Mouse (Mus musculus) lung, embryonic 15.5 days (tissue): ENCODE measurements at regions not wholly inside any gene's neighbourhood (a gene's known extent, or its start where the extent isn't known, plus 50 kb on each side); places are given as distances from the start of the nearest gene placed in this dataset.

Experiments used
- ATAC-seq: fragments of 200-750 bp; cut with Nextera tagmentation; 2 replicates; pipeline ENCODE4 v1.8.0; 2017; ENCODE audit warnings: moderate number of reproducible peaks, borderline replicate concordance; ENCODE audit not compliant: low FRiP score, low TSS enrichment; ENCODE audit errors: extremely low read depth
- H3K27ac ChIP-seq: fragments of 300-500 bp; sonication (generic); 2 replicates; pipeline ENCODE4 v1.5.1; 2015; ENCODE audit warnings: moderate library complexity, mild to moderate bottlenecking, inconsistent platforms
- H3K27me3 ChIP-seq: fragments of 300-500 bp; sonication (generic); 2 replicates; pipeline ENCODE4 v1.6.1; 2015; ENCODE audit warnings: inconsistent platforms
- H3K36me3 ChIP-seq: fragments of 300-500 bp; sonication (generic); 2 replicates; pipeline ENCODE4 v1.6.1; 2015; ENCODE audit warnings: inconsistent platforms
- H3K4me1 ChIP-seq: fragments of 300-500 bp; sonication (generic); 2 replicates; pipeline ENCODE4 v1.6.1; 2015; ENCODE audit warnings: inconsistent platforms
- H3K4me2 ChIP-seq: fragments of 300-500 bp; sonication (generic); 2 replicates; pipeline ENCODE4 v1.6.1; 2015; ENCODE audit warnings: inconsistent platforms, mild to moderate bottlenecking, moderate library complexity
- H3K4me3 ChIP-seq: fragments of 300-500 bp; sonication (generic); 2 replicates; pipeline ENCODE4 v1.5.1; 2015; ENCODE audit warnings: mild to moderate bottlenecking, inconsistent platforms
- H3K9ac ChIP-seq: fragments of 300-500 bp; sonication (generic); 2 replicates; pipeline ENCODE4 v1.6.1; 2015; ENCODE audit warnings: inconsistent platforms
- H3K9me3 ChIP-seq: fragments of 300-500 bp; sonication (generic); 2 replicates; pipeline ENCODE4 v1.6.1; 2016; ENCODE audit warnings: inconsistent platforms
- WGBS: fragments of 180-500 bp; shearing (Covaris S2); methylation state at CpG from one replicate; pipeline ENCODE4 v1.1.7; 2015; 5-methylcytosine and 5-hydroxymethylcytosine counted together

- H3K4me1 ChIP-seq: no peaks in the 10 kb centered on the region
- H3K36me3 ChIP-seq: no peaks in the 10 kb centered on the region
- ATAC-seq: no peak
- H3K9ac ChIP-seq: no peak overlapping the region
- no peaks in the 10 kb centered on the region for H3K27me3 ChIP-seq
- no peaks in the 10 kb centered on the region for H3K9me3 ChIP-seq
- H3K4me2 ChIP-seq: no peak overlapping the region
- no peak overlapping the region for H3K27ac ChIP-seq
- no peak overlapping the region for H3K4me3 ChIP-seq
These were observed 160.4 kb upstream of the AI593442 start for GRCm38 (mm10) chr9:52839996-52840395.

- Histone ChIP-seq H3K9me3 (no peaks in the 10 kb centered on the region), H3K9ac (no peak overlapping the region), H3K27ac (no peak overlapping the region), H3K27me3 (no peaks in the 10 kb centered on the region), H3K4me3 (no peak overlapping the region), H3K4me2 (no peak overlapping the region), H3K36me3 (no peaks in the 10 kb centered on the region), H3K4me1 (no peaks in the 10 kb centered on the region)
- WGBS: 81% methylated on average over 6 of the region's 6 CpGs
- no peak for ATAC-seq
These were observed 156.6 kb upstream of the AI593442 start for GRCm38 (mm10) chr9:52836151-52836630.

GRCm38 (mm10) chr9:52835481-52836150 lies 156.0 kb upstream of the AI593442 start:
- H3K4me2 ChIP-seq: no peak overlapping the region
- H3K36me3 ChIP-seq: no peaks in the 10 kb centered on the region
- no peak overlapping the region for H3K27ac ChIP-seq
- no peak overlapping the region for H3K9ac ChIP-seq
- H3K4me3 ChIP-seq: no peak overlapping the region
- WGBS: 73% methylated on average over 8 of the region's 8 CpGs
- no peaks in the 10 kb centered on the region for H3K27me3 ChIP-seq
- H3K4me1 ChIP-seq: no peaks in the 10 kb centered on the region
- ATAC-seq: no peak
- H3K9me3 ChIP-seq: no peaks in the 10 kb centered on the region

GRCm38 (mm10) chr9:52826781-52827180 lies 147.2 kb upstream of the AI593442 start:
- no peak for ATAC-seq
- Histone ChIP-seq H3K4me3 (no peak overlapping the region), H3K9me3 (no peaks in the 10 kb centered on the region), H3K27me3 (no peaks in the 10 kb centered on the region), H3K9ac (no peak overlapping the region), H3K4me1 (no peaks in the 10 kb centered on the region), H3K27ac (no peak overlapping the region), H3K36me3 (no peaks in the 10 kb centered on the region), H3K4me2 (no peak overlapping the region)
- WGBS: 84% methylated on average over 1 of the region's 1 CpGs

GRCm38 (mm10) chr9:52816309-52816708 lies 136.7 kb upstream of the AI593442 start:
- Histone ChIP-seq H3K27me3 (no peaks in the 10 kb centered on the region), H3K27ac (no peak overlapping the region), H3K9ac (no peak overlapping the region), H3K36me3 (no peaks in the 10 kb centered on the region), H3K4me2 (no peak overlapping the region), H3K4me3 (no peak overlapping the region), H3K9me3 (no peaks in the 10 kb centered on the region), H3K4me1 (no peaks in the 10 kb centered on the region)
- no peak for ATAC-seq
- WGBS: 76% methylated on average over 4 of the region's 4 CpGs

GRCm38 (mm10) chr9:52802969-52803368 lies 123.4 kb upstream of the AI593442 start:
- no peaks in the 10 kb centered on the region for H3K27me3 ChIP-seq
- 90% methylated on average over 13 of the region's 13 CpGs for WGBS
- no peak overlapping the region for H3K4me3 ChIP-seq
- no peak overlapping the region for H3K27ac ChIP-seq
- no peaks in the 10 kb centered on the region for H3K36me3 ChIP-seq
- H3K4me2 ChIP-seq: no peak overlapping the region
- no peak overlapping the region for H3K9ac ChIP-seq
- no peaks in the 10 kb centered on the region for H3K9me3 ChIP-seq
- no peak for ATAC-seq
- no peaks in the 10 kb centered on the region for H3K4me1 ChIP-seq

GRCm38 (mm10) chr9:52801801-52802200 lies 122.2 kb upstream of the AI593442 start:
- ATAC-seq: no peak
- no peaks in the 10 kb centered on the region for H3K27me3 ChIP-seq
- no peaks in the 10 kb centered on the region for H3K9me3 ChIP-seq
- WGBS: 80% methylated on average over 5 of the region's 5 CpGs
- no peak overlapping the region for H3K27ac ChIP-seq
- no peak overlapping the region for H3K9ac ChIP-seq
- H3K4me3 ChIP-seq: no peak overlapping the region
- no peaks in the 10 kb centered on the region for H3K4me1 ChIP-seq
- H3K36me3 ChIP-seq: no peaks in the 10 kb centered on the region
- H3K4me2 ChIP-seq: no peak overlapping the region

- Histone ChIP-seq H3K9me3 (no peaks in the 10 kb centered on the region), H3K36me3 (no peaks in the 10 kb centered on the region), H3K4me1 (no peaks in the 10 kb centered on the region), H3K27me3 (no peaks in the 10 kb centered on the region), H3K27ac (no peak overlapping the region), H3K4me2 (no peak overlapping the region), H3K4me3 (no peak overlapping the region), H3K9ac (no peak overlapping the region)
- WGBS: 46% methylated on average over 3 of the region's 3 CpGs
- no peak for ATAC-seq
These were observed 120.9 kb upstream of the AI593442 start for GRCm38 (mm10) chr9:52800476-52800875.

GRCm38 (mm10) chr9:52792596-52792995 lies 113.0 kb upstream of the AI593442 start:
- H3K4me3 ChIP-seq: no peak overlapping the region
- no peaks in the 10 kb centered on the region for H3K9me3 ChIP-seq
- no peak for ATAC-seq
- no peak overlapping the region for H3K27ac ChIP-seq
- 43% methylated on average over 1 of the region's 1 CpGs for WGBS
- no peaks in the 10 kb centered on the region for H3K36me3 ChIP-seq
- H3K27me3 ChIP-seq: no peaks in the 10 kb centered on the region
- H3K4me2 ChIP-seq: no peak overlapping the region
- H3K4me1 ChIP-seq: no peaks in the 10 kb centered on the region
- no peak overlapping the region for H3K9ac ChIP-seq

- Histone ChIP-seq H3K9me3 (no peaks in the 10 kb centered on the region), H3K27ac (no peak overlapping the region), H3K4me3 (no peak overlapping the region), H3K4me2 (no peak overlapping the region), H3K27me3 (no peaks in the 10 kb centered on the region), H3K9ac (no peak overlapping the region), H3K36me3 (no peaks in the 10 kb centered on the region), H3K4me1 (no peaks in the 10 kb centered on the region)
- no peak for ATAC-seq
- 82% methylated on average over 3 of the region's 3 CpGs for WGBS
These were observed 102.9 kb upstream of the AI593442 start for GRCm38 (mm10) chr9:52782520-52782919.

GRCm38 (mm10) chr9:52776542-52776941 lies 97.0 kb upstream of the AI593442 start:
- Histone ChIP-seq H3K9ac (no peak overlapping the region), H3K4me3 (no peak overlapping the region), H3K27me3 (no peaks in the 10 kb centered on the region), H3K27ac (no peak overlapping the region), H3K4me1 (no peaks in the 10 kb centered on the region), H3K4me2 (no peak overlapping the region), H3K36me3 (no peaks in the 10 kb centered on the region), H3K9me3 (no peaks in the 10 kb centered on the region)
- 27% methylated on average over 6 of the region's 6 CpGs for WGBS
- ATAC-seq: no peak

- Histone ChIP-seq H3K9me3 (no peaks in the 10 kb centered on the region), H3K4me3 (no peak overlapping the region), H3K9ac (no peak overlapping the region), H3K27me3 (no peaks in the 10 kb centered on the region), H3K4me2 (no peak overlapping the region), H3K36me3 (no peaks in the 10 kb centered on the region), H3K4me1 (no peaks in the 10 kb centered on the region), H3K27ac (no peak overlapping the region)
- no peak for ATAC-seq
- WGBS: 87% methylated on average over 1 of the region's 1 CpGs
These were observed 95.7 kb upstream of the AI593442 start for GRCm38 (mm10) chr9:52775232-52775631.

GRCm38 (mm10) chr9:52768056-52768455 lies 88.5 kb upstream of the AI593442 start:
- Histone ChIP-seq H3K27ac (no peak overlapping the region), H3K4me3 (no peak overlapping the region)

More at GRCm38 (mm10) chr9:52768056-52768455, 88.5 kb upstream of the AI593442 start:
- Histone ChIP-seq H3K9ac (no peak overlapping the region), H3K4me1 (no peaks in the 10 kb centered on the region), H3K9me3 (no peaks in the 10 kb centered on the region), H3K36me3 (no peaks in the 10 kb centered on the region), H3K4me2 (no peak overlapping the region), H3K27me3 (no peaks in the 10 kb centered on the region)
- WGBS: 40% methylated on average over 5 of the region's 5 CpGs
- no peak for ATAC-seq
